Mouse (Mus musculus): Measurements from ENCODE around the gene Lsm5. TPM values are rescaled to one million over a fixed set of nuclear protein-coding genes. Genes with fewer than 3 reads are reported as not detected.
A peak's percentile ranks its signal among the peaks of the same experiment; 100 is the strongest.

Gene Lsm5
- polyA plus RNA-seq, 1 experiment from 2014 or later: 62.1 TPM

- ATAC-seq: no peak
- WGBS (ENCODE audit: insufficient replicate concordance): 74% methylated on average over 3 of the region's 3 CpGs
These were observed 40.1 kb downstream of the Lsm5 start for GRCm38 (mm10) chr6:56664410-56664809.

GRCm38 (mm10) chr6:56655393-56655792 is 49.1 kb downstream of the Lsm5 start:
- Histone ChIP-seq H3K4me1 (ENCODE audit: insufficient read depth) (no peaks in the 10 kb centered on the region), H3K27me3 (ENCODE audit: insufficient read depth, low read length) (peaks cover 11% of the 10 kb centered on the region; the same call in 1 of the 2 replicates), H3K9ac (replicated peaks) (no peak overlapping the region), H3K4me3 (ENCODE audit: low read depth, low read length) (no peak overlapping the region), H3K4me2 (ENCODE audit: low read depth, low read length) (no peak overlapping the region), H3K9me3 (ENCODE audit: low read length) (no peaks in the 10 kb centered on the region), H3K36me3 (replicated peaks; ENCODE audit: insufficient read depth, low read length) (no peaks in the 10 kb centered on the region), H3K27ac (ENCODE audit: low read depth) (no peak overlapping the region)
- no peak for ATAC-seq
- WGBS (ENCODE audit: insufficient replicate concordance): 68% methylated on average over 8 of the region's 8 CpGs
- no peak for DNase-seq
- TF ChIP-seq EP300 (IDR thresholded peaks at IDR 0.05; ENCODE audit: low read depth): no peak

More at GRCm38 (mm10) chr6:56664410-56664809, 40.1 kb downstream of the Lsm5 start:
- H3K4me2 ChIP-seq (ENCODE audit: low read depth, low read length): no peak overlapping the region
- H3K27ac ChIP-seq (ENCODE audit: low read depth): no peak overlapping the region
- no peak for DNase-seq
- no peak overlapping the region for H3K4me3 ChIP-seq (ENCODE audit: low read depth, low read length)
- no peaks in the 10 kb centered on the region for H3K27me3 ChIP-seq (ENCODE audit: insufficient read depth, low read length)
- TF ChIP-seq EP300 (IDR thresholded peaks at IDR 0.05; ENCODE audit: low read depth) (no peak), CTCF (IDR thresholded peaks at IDR 0.05; ENCODE audit: low read depth) (no peak)
- no peaks in the 10 kb centered on the region for H3K9me3 ChIP-seq (ENCODE audit: low read length)
- H3K9ac ChIP-seq (replicated peaks): no peak overlapping the region
- no peaks in the 10 kb centered on the region for H3K4me1 ChIP-seq (ENCODE audit: insufficient read depth)
- H3K36me3 ChIP-seq (replicated peaks; ENCODE audit: insufficient read depth, low read length): no peaks in the 10 kb centered on the region

DNA sequence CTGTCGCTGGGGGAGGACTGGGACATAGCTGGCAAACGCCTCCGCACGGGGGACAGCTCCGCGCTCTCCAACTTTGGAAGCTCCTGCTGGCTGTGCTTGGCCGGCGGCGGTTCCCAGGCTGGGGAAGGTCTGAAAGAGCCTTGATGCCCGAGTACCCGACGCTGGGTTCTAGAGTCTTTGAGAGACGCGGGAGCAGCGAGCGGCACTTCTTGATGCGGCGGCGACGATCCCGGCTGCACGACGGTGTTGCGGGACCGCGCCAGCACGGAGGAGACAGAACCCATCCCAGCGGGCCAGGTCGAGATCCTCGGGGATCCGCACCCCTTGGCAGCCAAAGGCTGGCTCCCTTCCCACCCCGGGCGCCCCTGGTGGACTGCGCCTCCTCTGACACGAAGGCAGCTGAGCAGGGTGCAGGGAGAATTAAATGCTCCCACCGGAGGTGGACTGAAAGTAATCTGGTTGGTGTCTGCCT is 52.4 kb downstream of the Lsm5 start:
- peak; percentile 33 for TF ChIP-seq CTCF (IDR thresholded peaks at IDR 0.05; ENCODE audit: low read depth)
- no peak for TF ChIP-seq EP300 (IDR thresholded peaks at IDR 0.05; ENCODE audit: low read depth)
- no peak overlapping the region for H3K27ac ChIP-seq (ENCODE audit: low read depth)
- 1% methylated on average over 36 of the region's 36 CpGs for WGBS (ENCODE audit: insufficient replicate concordance)
- H3K9me3 ChIP-seq (ENCODE audit: low read length): no peaks in the 10 kb centered on the region
- DNase-seq (peak; percentile 34), ATAC-seq (peak; percentile 50; the same call in 1 of the 2 replicates)
- H3K4me1 ChIP-seq (ENCODE audit: insufficient read depth): no peaks in the 10 kb centered on the region
- peak overlapping the region; percentile 46 for H3K9ac ChIP-seq (replicated peaks)
- H3K4me3 ChIP-seq (ENCODE audit: low read depth, low read length): peak overlapping the region; percentile 48
- H3K4me2 ChIP-seq (ENCODE audit: low read depth, low read length): peak overlapping the region; percentile 70
- H3K27me3 ChIP-seq (ENCODE audit: insufficient read depth, low read length): peaks cover 11% of the 10 kb centered on the region; the same call in 1 of the 2 replicates
- no peaks in the 10 kb centered on the region for H3K36me3 ChIP-seq (replicated peaks; ENCODE audit: insufficient read depth, low read length)

Other genes with a start within 250 kb of the Lsm5 start
- 0.39 and 0.58 TPM in 2 replicates for gene Pde1c, start 135.6 kb downstream of the Lsm5 start, polyA plus RNA-seq (2015; fragmentation: Nextera tagmentation; extraction: Ambion mirVana)
- 2.8 and 3.3 TPM in 2 replicates for gene Avl9, start 10.2 kb upstream of the Lsm5 start, polyA plus RNA-seq (2015; fragmentation: Nextera tagmentation; extraction: Ambion mirVana)
- gene Kbtbd2, start 93.1 kb upstream of the Lsm5 start, polyA plus RNA-seq (2015; fragmentation: Nextera tagmentation; extraction: Ambion mirVana): 8.3 and 9.8 TPM in 2 replicates
- gene Fkbp9, start 127.3 kb upstream of the Lsm5 start, polyA plus RNA-seq (2015; fragmentation: Nextera tagmentation; extraction: Ambion mirVana): 16.3 and 17.9 TPM in 2 replicates
- 113 and 127 TPM in 2 replicates for gene Nt5c3, start 219.2 kb upstream of the Lsm5 start, polyA plus RNA-seq (2015; fragmentation: Nextera tagmentation; extraction: Ambion mirVana)
- 0.25 and 0.26 TPM in 2 replicates for gene Vmn1r4, start 219.3 kb upstream of the Lsm5 start, polyA plus RNA-seq (2015; fragmentation: Nextera tagmentation; extraction: Ambion mirVana)